Comparison of ENCODE assay signal across 19 mouse cellular contexts in genomic region chr6:113806241-113806640, GRCm38 (mm10).
"Had no signal": no experiment of that assay in that cellular context is flagged by ENCODE, and none has a peak within 500 bp of the region (broad histone marks: within the 10 kb centered on the region; RNA-seq: fewer than 3 reads in every experiment).

No protein-coding gene starts in this region.

- H3K4me1 ChIP-seq: liver, embryonic 15.5 days; lung, embryonic 15.5 days; midbrain, embryonic 13.5 days; neural tube, embryonic 12.5 days had no signal

- H3K9ac ChIP-seq: liver, embryonic 15.5 days; liver, postnatal 0 days; lung, embryonic 15.5 days; midbrain, embryonic 13.5 days; neural tube, embryonic 12.5 days had no signal

- H3K4me3 ChIP-seq: liver, embryonic 15.5 days; lung, embryonic 15.5 days; megakaryocyte, embryonic 14.5 days; midbrain, embryonic 13.5 days; neural tube, embryonic 12.5 days had no signal

- H3K27me3 ChIP-seq: liver, embryonic 15.5 days; lung, embryonic 15.5 days; midbrain, embryonic 13.5 days; neural tube, embryonic 12.5 days had no signal

- H3K4me2 ChIP-seq: liver, embryonic 15.5 days; lung, embryonic 15.5 days; midbrain, embryonic 11.5 days; midbrain, embryonic 13.5 days; neural tube, embryonic 12.5 days had no signal

- DNase-seq: liver, postnatal 0 days; lung, adult 2 months; lung, postnatal 14 days; lung, postnatal 36 days; retina, postnatal 1 day; right cerebral cortex, adult 18-20 months; right cerebral cortex, postnatal 14 days; thymus, adult 18-20 months; thymus, postnatal 14 days; thymus, postnatal 36 days had no signal

- H3K27ac ChIP-seq: liver, embryonic 15.5 days; lung, embryonic 15.5 days; macrophage; midbrain, embryonic 13.5 days; neural tube, embryonic 12.5 days had no signal

- H3K9me3 ChIP-seq: liver, embryonic 15.5 days; lung, embryonic 15.5 days had no signal

- ATAC-seq: liver, postnatal 0 days; lung, postnatal 0 days; midbrain, embryonic 13.5 days; midbrain, embryonic 16.5 days had no signal

- H3K36me3 ChIP-seq: liver, embryonic 15.5 days; lung, embryonic 15.5 days had no signal
